Mouse (Mus musculus) lung, embryonic 15.5 days (tissue): ENCODE measurements around the gene Acox3. TPM values are rescaled to one million over a fixed set of nuclear protein-coding genes. Genes with fewer than 3 reads are reported as not detected.

Source experiments
- ATAC-seq: fragments of 200-750 bp; cut with Nextera tagmentation; 2 replicates; pipeline ENCODE4 v1.8.0; 2017; ENCODE audit warnings: moderate number of reproducible peaks, borderline replicate concordance; ENCODE audit not compliant: low FRiP score, low TSS enrichment; ENCODE audit errors: extremely low read depth
- H3K27ac ChIP-seq: fragments of 300-500 bp; sonication (generic); 2 replicates; pipeline ENCODE4 v1.5.1; 2015; ENCODE audit warnings: moderate library complexity, mild to moderate bottlenecking, inconsistent platforms
- H3K27me3 ChIP-seq: fragments of 300-500 bp; sonication (generic); 2 replicates; pipeline ENCODE4 v1.6.1; 2015; ENCODE audit warnings: inconsistent platforms
- H3K36me3 ChIP-seq: fragments of 300-500 bp; sonication (generic); 2 replicates; pipeline ENCODE4 v1.6.1; 2015; ENCODE audit warnings: inconsistent platforms
- H3K4me1 ChIP-seq: fragments of 300-500 bp; sonication (generic); 2 replicates; pipeline ENCODE4 v1.6.1; 2015; ENCODE audit warnings: inconsistent platforms
- H3K4me2 ChIP-seq: fragments of 300-500 bp; sonication (generic); 2 replicates; pipeline ENCODE4 v1.6.1; 2015; ENCODE audit warnings: inconsistent platforms, mild to moderate bottlenecking, moderate library complexity
- H3K4me3 ChIP-seq: fragments of 300-500 bp; sonication (generic); 2 replicates; pipeline ENCODE4 v1.5.1; 2015; ENCODE audit warnings: mild to moderate bottlenecking, inconsistent platforms
- H3K9ac ChIP-seq: fragments of 300-500 bp; sonication (generic); 2 replicates; pipeline ENCODE4 v1.6.1; 2015; ENCODE audit warnings: inconsistent platforms
- H3K9me3 ChIP-seq: fragments of 300-500 bp; sonication (generic); 2 replicates; pipeline ENCODE4 v1.6.1; 2016; ENCODE audit warnings: inconsistent platforms
- WGBS: fragments of 180-500 bp; shearing (Covaris S2); methylation state at CpG from one replicate; pipeline ENCODE4 v1.1.7; 2015; 5-methylcytosine and 5-hydroxymethylcytosine counted together
- polyA plus RNA-seq: library from polyadenylated mRNA; unstranded; fragments of >200 nt; fragmentation: Nextera tagmentation; extraction: Ambion mirVana; gene quantifications from 2 replicates; pipeline ENCODE4 v1.2.1, GENCODE M21; 2015

The Acox3 gene
- polyA plus RNA-seq, 1 experiment from 2014 or later = 13.5 TPM

GRCm38 (mm10) chr5:35643401-35644048, 60.7 kb downstream of the Acox3 start:
- H3K36me3 ChIP-seq = no peaks in the 10 kb centered on the region
- no peak overlapping the region for H3K9ac ChIP-seq
- H3K27ac ChIP-seq = no peak overlapping the region
- H3K4me1 ChIP-seq = peaks cover 64% of the 10 kb centered on the region
- no peak overlapping the region for H3K4me2 ChIP-seq
- no peak for ATAC-seq
- 81% methylated on average over 9 of the region's 9 CpGs for whole genome bisulfite sequencing
- no peak overlapping the region for H3K4me3 ChIP-seq
- no peaks in the 10 kb centered on the region for H3K9me3 ChIP-seq
- no peaks in the 10 kb centered on the region for H3K27me3 ChIP-seq

- Histone ChIP-seq H3K4me2 (no peak overlapping the region), H3K36me3 (no peaks in the 10 kb centered on the region), H3K27ac (no peak overlapping the region), H3K4me3 (no peak overlapping the region), H3K9me3 (no peaks in the 10 kb centered on the region), H3K27me3 (no peaks in the 10 kb centered on the region), H3K9ac (no peak overlapping the region), H3K4me1 (peaks cover 64% of the 10 kb centered on the region)
- no peak for ATAC-seq
- WGBS = 50% methylated on average over 4 of the region's 4 CpGs
These were observed 61.2 kb downstream of the Acox3 start for GRCm38 (mm10) chr5:35644082-35644481.

GRCm38 (mm10) chr5:35645938-35646493, 63.2 kb downstream of the Acox3 start:
- H3K27me3 ChIP-seq = no peaks in the 10 kb centered on the region
- H3K9ac ChIP-seq = no peak overlapping the region
- peaks cover 63% of the 10 kb centered on the region for H3K4me1 ChIP-seq
- WGBS = 74% methylated on average over 6 of the region's 6 CpGs
- H3K4me2 ChIP-seq = no peak overlapping the region
- H3K27ac ChIP-seq = 0 out of 2 replicates have a peak overlapping the region, but pooled peaks have one; percentile 65
- no peaks in the 10 kb centered on the region for H3K36me3 ChIP-seq
- no peaks in the 10 kb centered on the region for H3K9me3 ChIP-seq
- no peak overlapping the region for H3K4me3 ChIP-seq
- no peak for ATAC-seq

GRCm38 (mm10) chr5:35646927-35647326, 64.1 kb downstream of the Acox3 start:
- Histone ChIP-seq H3K4me2 (no peak overlapping the region), H3K4me1 (peaks cover 54% of the 10 kb centered on the region), H3K27me3 (no peaks in the 10 kb centered on the region), H3K4me3 (no peak overlapping the region), H3K27ac (peak overlapping the region; percentile 65), H3K9me3 (no peaks in the 10 kb centered on the region), H3K36me3 (no peaks in the 10 kb centered on the region), H3K9ac (no peak overlapping the region)
- 68% methylated on average over 1 of the region's 1 CpGs for WGBS
- ATAC-seq = peak; percentile 31; the same call in 1 of the 2 replicates

GRCm38 (mm10) chr5:35647562-35647961, 64.7 kb downstream of the Acox3 start:
- peak; percentile 83 for ATAC-seq

GRCm38 (mm10) chr5:35648230-35648629, 65.4 kb downstream of the Acox3 start:
- no peaks in the 10 kb centered on the region for H3K27me3 ChIP-seq
- peaks cover 41% of the 10 kb centered on the region for H3K4me1 ChIP-seq
- H3K9me3 ChIP-seq = no peaks in the 10 kb centered on the region
- H3K4me3 ChIP-seq = no peak overlapping the region
- WGBS = 30% methylated on average over 2 of the region's 2 CpGs
- peak; percentile 8 for ATAC-seq
- peak overlapping the region; percentile 42 for H3K27ac ChIP-seq
- no peak overlapping the region for H3K4me2 ChIP-seq
- no peaks in the 10 kb centered on the region for H3K36me3 ChIP-seq
- no peak overlapping the region for H3K9ac ChIP-seq

More at GRCm38 (mm10) chr5:35647562-35647961, 64.7 kb downstream of the Acox3 start:
- no peak overlapping the region for H3K4me3 ChIP-seq
- H3K9ac ChIP-seq = no peak overlapping the region
- peaks cover 48% of the 10 kb centered on the region for H3K4me1 ChIP-seq
- H3K9me3 ChIP-seq = no peaks in the 10 kb centered on the region
- no peak overlapping the region for H3K4me2 ChIP-seq
- peak overlapping the region; percentile 65 for H3K27ac ChIP-seq
- H3K27me3 ChIP-seq = no peaks in the 10 kb centered on the region
- no peaks in the 10 kb centered on the region for H3K36me3 ChIP-seq
- WGBS = 35% methylated on average over 4 of the region's 4 CpGs

GRCm38 (mm10) chr5:35652319-35652718, 69.5 kb downstream of the Acox3 start:
- Histone ChIP-seq H3K4me2 (no peak overlapping the region), H3K36me3 (no peaks in the 10 kb centered on the region), H3K27ac (no peak overlapping the region), H3K9ac (no peak overlapping the region), H3K27me3 (no peaks in the 10 kb centered on the region), H3K9me3 (no peaks in the 10 kb centered on the region), H3K4me3 (no peak overlapping the region), H3K4me1 (peaks cover 11% of the 10 kb centered on the region; the same call in 1 of the 2 replicates)
- WGBS = 79% methylated on average over 3 of the region's 3 CpGs
- ATAC-seq = no peak

GRCm38 (mm10) chr5:35652872-35653271, 70.0 kb downstream of the Acox3 start:
- WGBS = 87% methylated on average over 13 of the region's 13 CpGs
- Histone ChIP-seq H3K27me3 (no peaks in the 10 kb centered on the region), H3K9me3 (no peaks in the 10 kb centered on the region), H3K4me1 (peaks cover 6% of the 10 kb centered on the region; the same call in 1 of the 2 replicates), H3K4me3 (no peak overlapping the region), H3K4me2 (no peak overlapping the region), H3K36me3 (no peaks in the 10 kb centered on the region), H3K27ac (no peak overlapping the region), H3K9ac (no peak overlapping the region)
- no peak for ATAC-seq

GRCm38 (mm10) chr5:35653743-35654395, 71.0 kb downstream of the Acox3 start:
- H3K27ac ChIP-seq = no peak overlapping the region
- no peak overlapping the region for H3K4me3 ChIP-seq
- no peaks in the 10 kb centered on the region for H3K27me3 ChIP-seq
- no peak for ATAC-seq
- WGBS = 58% methylated on average over 9 of the region's 9 CpGs
- no peaks in the 10 kb centered on the region for H3K9me3 ChIP-seq
- H3K9ac ChIP-seq = no peak overlapping the region
- no peaks in the 10 kb centered on the region for H3K36me3 ChIP-seq
- H3K4me2 ChIP-seq = no peak overlapping the region
- H3K4me1 ChIP-seq = no peaks in the 10 kb centered on the region

- H3K36me3 ChIP-seq = no peaks in the 10 kb centered on the region
- H3K4me2 ChIP-seq = no peak overlapping the region
- no peaks in the 10 kb centered on the region for H3K4me1 ChIP-seq
- H3K9ac ChIP-seq = no peak overlapping the region
- no peak for ATAC-seq
- H3K9me3 ChIP-seq = no peaks in the 10 kb centered on the region
- no peaks in the 10 kb centered on the region for H3K27me3 ChIP-seq
- WGBS = 88% methylated on average over 10 of the region's 10 CpGs
- no peak overlapping the region for H3K27ac ChIP-seq
- no peak overlapping the region for H3K4me3 ChIP-seq
These were observed 73.1 kb downstream of the Acox3 start for GRCm38 (mm10) chr5:35655753-35656485.

- ATAC-seq = no peak
- no peak overlapping the region for H3K9ac ChIP-seq
- H3K27ac ChIP-seq = no peak overlapping the region
- H3K4me2 ChIP-seq = no peak overlapping the region
- H3K27me3 ChIP-seq = no peaks in the 10 kb centered on the region
- H3K9me3 ChIP-seq = no peaks in the 10 kb centered on the region
- H3K4me1 ChIP-seq = peaks cover 7% of the 10 kb centered on the region
- H3K36me3 ChIP-seq = no peaks in the 10 kb centered on the region
- WGBS = 45% methylated on average over 3 of the region's 3 CpGs
- no peak overlapping the region for H3K4me3 ChIP-seq
These were observed 76.7 kb downstream of the Acox3 start for GRCm38 (mm10) chr5:35659503-35659902.

GRCm38 (mm10) chr5:35661210-35661609, 78.4 kb downstream of the Acox3 start:
- H3K4me1 ChIP-seq = peaks cover 7% of the 10 kb centered on the region
- H3K27me3 ChIP-seq = no peaks in the 10 kb centered on the region
- H3K9me3 ChIP-seq = no peaks in the 10 kb centered on the region
- no peak for ATAC-seq
- H3K4me3 ChIP-seq = no peak overlapping the region
- H3K36me3 ChIP-seq = no peaks in the 10 kb centered on the region
- no peak overlapping the region for H3K27ac ChIP-seq
- H3K9ac ChIP-seq = no peak overlapping the region
- WGBS = 62% methylated on average over 6 of the region's 6 CpGs
- no peak overlapping the region for H3K4me2 ChIP-seq
